Mouse (Mus musculus) liver, embryonic 13.5 days (tissue): Measurements from ENCODE around the gene Gm12830. TPM values are rescaled to one million over a fixed set of nuclear protein-coding genes. Genes with fewer than 3 reads are reported as not detected.
A peak's percentile ranks its signal among the peaks of the same experiment; 100 is the strongest.

Experiments used
- ATAC-seq: fragments of 200-750 bp; cut with Nextera tagmentation; 2 replicates; pipeline ENCODE4 v1.8.0; 2017; ENCODE audit warnings: low read depth, mild to moderate bottlenecking, moderate number of reproducible peaks, moderate library complexity
- DNase-seq: peaks from one replicate; pipeline ENCODE4 v3.0.0; 2022
- H3K27ac ChIP-seq: fragments of 300-500 bp; sonication (generic); 2 replicates; pipeline ENCODE4 v1.5.1; 2015; ENCODE audit warnings: moderate library complexity, mild to moderate bottlenecking, inconsistent platforms
- H3K27me3 ChIP-seq: fragments of 300-500 bp; sonication (generic); 2 replicates; pipeline ENCODE4 v1.6.1; 2015; ENCODE audit warnings: mild to moderate bottlenecking, inconsistent platforms
- H3K36me3 ChIP-seq: fragments of 300-500 bp; sonication (generic); 2 replicates; pipeline ENCODE4 v1.6.1; 2015; ENCODE audit warnings: mild to moderate bottlenecking, inconsistent platforms
- H3K4me1 ChIP-seq: fragments of 300-500 bp; sonication (generic); replicated peaks from 2 replicates; pipeline ENCODE4 v1.6.1; 2015; ENCODE audit warnings: inconsistent platforms
- H3K4me2 ChIP-seq: fragments of 300-500 bp; sonication (generic); 2 replicates; pipeline ENCODE4 v1.6.1; 2015; ENCODE audit warnings: inconsistent platforms, mild to moderate bottlenecking, moderate library complexity
- H3K4me3 ChIP-seq: fragments of 300-500 bp; sonication (generic); replicated peaks from 2 replicates; pipeline ENCODE4 v1.5.1; 2015; ENCODE audit warnings: mild to moderate bottlenecking, inconsistent platforms
- H3K9ac ChIP-seq: fragments of 300-500 bp; sonication (generic); 2 replicates; pipeline ENCODE4 v1.6.1; 2015; ENCODE audit warnings: mild to moderate bottlenecking, inconsistent platforms
- H3K9me3 ChIP-seq: fragments of 300-500 bp; sonication (generic); replicated peaks from 2 replicates; pipeline ENCODE4 v1.6.1; 2016; ENCODE audit warnings: inconsistent platforms
- WGBS: fragments of 180-500 bp; shearing (Covaris S2); methylation state at CpG from one replicate; pipeline ENCODE4 v1.1.7; 2015; ENCODE audit not compliant: insufficient replicate concordance; 5-methylcytosine and 5-hydroxymethylcytosine counted together
- polyA plus RNA-seq: library from polyadenylated mRNA; unstranded; fragments of >200 nt; fragmentation: Nextera tagmentation; extraction: Ambion mirVana; gene quantifications from 2 replicates; pipeline ENCODE4 v1.2.1, GENCODE M21; 2015

Gm12830 gene
- polyA plus RNA-seq, 1 experiment from 2014 or later: not detected

- ATAC-seq: no peak
- DNase-seq: no peak
- Histone ChIP-seq H3K27ac (no peak overlapping the region), H3K9ac (no peak overlapping the region), H3K9me3 (no peaks in the 10 kb centered on the region), H3K4me2 (no peak overlapping the region), H3K4me3 (no peak overlapping the region), H3K4me1 (no peaks in the 10 kb centered on the region), H3K27me3 (peaks cover 47% of the 10 kb centered on the region), H3K36me3 (no peaks in the 10 kb centered on the region)
- 60% methylated on average over 6 of the region's 6 CpGs for WGBS
These were observed 25.2 kb downstream of the Gm12830 start for GRCm38 (mm10) chr4:114846723-114847122.

DNA sequence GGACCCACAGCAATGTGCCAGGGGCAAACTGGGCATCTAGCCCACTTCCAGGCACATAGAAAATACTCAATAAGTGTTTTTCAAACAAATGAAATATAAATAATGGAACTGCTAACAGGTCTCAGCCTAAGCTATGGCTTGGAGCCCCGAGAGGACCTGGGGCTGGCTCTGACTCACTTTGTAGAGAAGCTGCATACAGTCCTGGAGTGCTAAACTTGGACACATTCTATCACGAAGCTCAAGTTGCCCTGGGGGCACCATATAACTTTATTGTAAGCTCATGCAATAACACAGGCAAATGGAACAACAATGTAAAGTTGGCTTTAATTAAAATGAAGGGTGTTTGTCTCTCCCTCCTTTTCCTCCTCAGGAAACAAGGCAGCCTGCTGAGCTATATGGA is 32.4 kb downstream of the Gm12830 start:
- no peak for DNase-seq
- Histone ChIP-seq H3K27ac (no peak overlapping the region), H3K4me2 (no peak overlapping the region), H3K9ac (no peak overlapping the region), H3K9me3 (no peaks in the 10 kb centered on the region), H3K4me3 (no peak overlapping the region), H3K27me3 (0 out of 2 replicates have a peak, but pooled peaks cover 8% of the 10 kb centered on the region), H3K4me1 (no peaks in the 10 kb centered on the region), H3K36me3 (no peaks in the 10 kb centered on the region)
- 44% methylated on average over 2 of the region's 2 CpGs for whole genome bisulfite sequencing
- no peak for ATAC-seq

GRCm38 (mm10) chr4:114858426-114858825 is 36.9 kb downstream of the Gm12830 start:
- DNase-seq: no peak
- no peak overlapping the region for H3K27ac ChIP-seq
- no peak overlapping the region for H3K9ac ChIP-seq
- WGBS: 40% methylated on average over 5 of the region's 5 CpGs
- H3K9me3 ChIP-seq: no peaks in the 10 kb centered on the region
- no peak overlapping the region for H3K4me3 ChIP-seq
- no peaks in the 10 kb centered on the region for H3K36me3 ChIP-seq
- ATAC-seq: no peak
- H3K4me2 ChIP-seq: no peak overlapping the region
- peaks cover 20% of the 10 kb centered on the region for H3K27me3 ChIP-seq
- no peaks in the 10 kb centered on the region for H3K4me1 ChIP-seq

- ATAC-seq (no peak), DNase-seq (no peak)
- Histone ChIP-seq H3K9me3 (no peaks in the 10 kb centered on the region), H3K36me3 (no peaks in the 10 kb centered on the region), H3K4me2 (no peak overlapping the region), H3K4me1 (no peaks in the 10 kb centered on the region), H3K27me3 (peaks cover 46% of the 10 kb centered on the region), H3K9ac (no peak overlapping the region), H3K4me3 (no peak overlapping the region), H3K27ac (no peak overlapping the region)
- WGBS: 62% methylated on average over 5 of the region's 5 CpGs
These were observed 41.6 kb downstream of the Gm12830 start for GRCm38 (mm10) chr4:114863166-114863565.

DNA sequence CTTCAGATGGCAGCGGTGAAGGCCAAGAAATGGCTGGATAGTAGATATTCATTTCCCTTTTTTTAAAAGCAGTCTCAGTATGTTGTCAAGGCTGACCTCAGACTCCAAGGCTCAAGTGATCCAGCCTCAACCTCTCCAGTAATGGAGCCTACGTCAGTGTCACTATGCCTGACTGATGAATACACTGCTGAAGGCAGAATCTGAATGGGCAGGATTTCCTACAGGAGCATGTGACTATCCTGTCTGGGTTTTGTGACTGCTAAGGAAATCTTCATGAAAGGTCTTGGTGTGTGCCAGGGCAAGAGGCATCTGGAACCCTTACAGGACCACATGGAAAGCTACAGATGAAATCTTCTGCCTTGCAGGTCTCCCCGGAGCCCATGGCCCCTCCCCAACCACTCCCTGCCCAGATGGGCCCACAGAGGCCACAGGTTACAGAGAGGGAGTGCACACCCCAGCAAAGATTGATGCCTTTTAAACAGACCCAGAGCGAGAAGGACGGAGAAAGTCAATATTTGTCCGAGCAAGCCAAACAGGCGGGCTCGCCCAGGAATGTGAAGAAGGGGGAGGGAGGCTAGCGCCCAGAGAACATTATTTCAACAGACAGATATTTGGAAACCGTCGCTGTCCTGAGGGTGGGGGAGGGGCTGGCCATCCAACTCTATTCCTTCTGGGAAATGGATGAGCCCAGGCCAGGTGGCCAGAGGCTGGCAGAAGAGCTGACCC is 48.4 kb downstream of the Gm12830 start:
- no peak overlapping the region for H3K4me2 ChIP-seq
- peaks cover 48% of the 10 kb centered on the region for H3K27me3 ChIP-seq
- no peaks in the 10 kb centered on the region; the same call in 1 of the 2 replicates for H3K4me1 ChIP-seq
- no peak overlapping the region for H3K9ac ChIP-seq
- peak; percentile 79 for ATAC-seq
- no peaks in the 10 kb centered on the region for H3K9me3 ChIP-seq
- H3K4me3 ChIP-seq: no peak overlapping the region
- no peaks in the 10 kb centered on the region for H3K36me3 ChIP-seq
- no peak for DNase-seq
- H3K27ac ChIP-seq: no peak overlapping the region
- 47% methylated on average over 11 of the region's 11 CpGs for WGBS

- Histone ChIP-seq H3K36me3 (no peaks in the 10 kb centered on the region), H3K4me2 (no peak overlapping the region), H3K4me3 (no peak overlapping the region), H3K27ac (no peak overlapping the region), H3K27me3 (peaks cover 53% of the 10 kb centered on the region), H3K9me3 (no peaks in the 10 kb centered on the region), H3K9ac (no peak overlapping the region), H3K4me1 (no peaks in the 10 kb centered on the region)
- no peak for ATAC-seq
- DNase-seq: no peak
- 29% methylated on average over 8 of the region's 8 CpGs for WGBS
These were observed 55.0 kb downstream of the Gm12830 start for GRCm38 (mm10) chr4:114876441-114876972.

- no peaks in the 10 kb centered on the region for H3K9me3 ChIP-seq
- H3K36me3 ChIP-seq: no peaks in the 10 kb centered on the region
- ATAC-seq (no peak), DNase-seq (no peak)
- H3K4me2 ChIP-seq: no peak overlapping the region
- H3K9ac ChIP-seq: no peak overlapping the region
- 63% methylated on average over 1 of the region's 1 CpGs for WGBS
- no peak overlapping the region for H3K4me3 ChIP-seq
- no peaks in the 10 kb centered on the region for H3K4me1 ChIP-seq
- H3K27me3 ChIP-seq: peaks cover 19% of the 10 kb centered on the region
- H3K27ac ChIP-seq: no peak overlapping the region
These were observed 60.7 kb downstream of the Gm12830 start for GRCm38 (mm10) chr4:114882232-114882631.

DNA sequence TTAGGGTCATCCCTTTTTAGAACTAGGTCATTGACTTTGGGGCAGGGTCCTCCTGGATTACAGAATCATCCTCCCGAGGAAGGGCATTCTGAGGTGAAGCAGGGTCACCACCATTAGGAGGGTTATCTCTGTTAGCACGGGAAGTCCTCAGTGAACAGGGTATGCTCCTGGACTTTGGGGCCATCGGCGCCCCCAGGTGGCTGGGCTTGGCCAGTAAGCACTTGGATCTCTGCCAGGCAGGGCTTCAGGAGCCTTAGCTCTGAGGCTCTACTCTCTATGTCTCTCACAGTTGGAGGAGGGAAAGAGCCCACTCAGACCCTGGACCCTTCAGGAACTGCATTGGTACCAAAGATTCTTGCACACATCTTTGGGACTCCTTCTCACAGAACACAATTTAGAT is 76.3 kb downstream of the Gm12830 start:
- no peak overlapping the region for H3K9ac ChIP-seq
- no peaks in the 10 kb centered on the region for H3K9me3 ChIP-seq
- H3K27ac ChIP-seq: no peak overlapping the region
- no peak overlapping the region for H3K4me2 ChIP-seq
- H3K4me1 ChIP-seq: no peaks in the 10 kb centered on the region
- no peaks in the 10 kb centered on the region for H3K36me3 ChIP-seq
- DNase-seq: no peak
- WGBS: 16% methylated on average over 4 of the region's 4 CpGs
- ATAC-seq: no peak
- H3K27me3 ChIP-seq: peaks cover 86% of the 10 kb centered on the region
- H3K4me3 ChIP-seq: no peak overlapping the region

DNA sequence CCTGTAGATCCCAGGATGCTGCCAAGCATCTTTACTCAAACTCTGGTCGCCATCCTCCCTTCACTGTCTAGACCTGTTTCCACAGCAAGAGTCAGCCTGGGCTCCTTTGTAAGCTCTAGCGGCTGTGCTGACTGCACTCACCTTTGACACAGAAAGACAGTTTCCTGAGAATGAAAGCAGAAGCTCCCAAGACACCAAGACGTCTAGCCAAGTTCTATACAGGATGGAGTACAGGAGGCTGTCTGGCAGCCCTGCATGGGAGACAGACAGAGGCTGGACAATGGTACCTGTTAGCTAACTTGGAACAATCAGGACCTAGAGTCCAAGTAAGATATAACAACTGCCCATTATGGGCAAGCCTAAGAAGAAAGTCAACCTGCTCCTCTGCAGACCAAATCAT is 78.4 kb downstream of the Gm12830 start:
- 4% methylated on average over 3 of the region's 3 CpGs for WGBS
- H3K9ac ChIP-seq: no peak overlapping the region
- no peak for ATAC-seq
- no peak overlapping the region for H3K27ac ChIP-seq
- no peak overlapping the region for H3K4me3 ChIP-seq
- H3K9me3 ChIP-seq: no peaks in the 10 kb centered on the region
- no peak overlapping the region for H3K4me2 ChIP-seq
- H3K27me3 ChIP-seq: peaks cover 97% of the 10 kb centered on the region
- DNase-seq: no peak
- H3K36me3 ChIP-seq: no peaks in the 10 kb centered on the region
- H3K4me1 ChIP-seq: no peaks in the 10 kb centered on the region

- peaks cover 99% of the 10 kb centered on the region for H3K27me3 ChIP-seq
- DNase-seq: no peak
These were observed 79.5 kb downstream of the Gm12830 start for GRCm38 (mm10) chr4:114900866-114901642.

DNA sequence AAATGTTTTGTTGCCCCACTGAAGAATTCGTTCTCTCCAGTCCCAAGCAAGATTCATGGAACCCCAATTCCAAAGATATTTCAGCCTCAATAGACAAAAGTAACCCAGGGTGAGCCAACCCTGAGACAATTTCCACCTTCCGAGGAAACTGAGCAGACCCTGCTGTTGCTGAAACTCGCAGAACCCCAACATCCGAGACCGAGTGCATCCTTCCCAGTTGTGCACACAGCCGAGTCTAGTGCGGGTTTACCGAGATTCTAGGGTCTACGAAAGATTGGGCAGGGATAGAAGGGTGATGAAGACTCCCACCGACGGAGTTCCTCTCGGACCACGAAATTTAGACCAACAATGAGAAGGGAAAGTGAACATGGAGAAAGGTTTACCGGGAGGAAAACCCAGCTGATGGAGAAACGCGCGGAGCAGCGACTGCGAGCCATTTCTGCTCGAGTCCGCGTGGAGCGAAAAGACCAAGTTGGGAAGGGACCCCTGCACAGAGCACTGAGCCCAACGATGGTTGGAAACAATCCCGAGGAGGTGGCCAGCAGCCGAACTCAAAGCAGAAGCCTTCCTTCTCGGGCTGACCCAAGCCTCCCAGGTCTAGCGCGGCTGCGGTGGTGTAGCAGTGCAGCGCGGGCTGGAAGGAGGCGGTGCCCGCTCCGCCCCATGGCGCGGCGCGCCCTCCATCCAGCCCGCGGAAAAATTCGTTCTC is 80.3 kb downstream of the Gm12830 start:
- H3K36me3 ChIP-seq: no peaks in the 10 kb centered on the region
- 1% methylated on average over 42 of the region's 42 CpGs for WGBS
- H3K9me3 ChIP-seq: no peaks in the 10 kb centered on the region
- H3K4me1 ChIP-seq: no peaks in the 10 kb centered on the region
- no peak overlapping the region for H3K9ac ChIP-seq
- H3K27ac ChIP-seq: no peak overlapping the region
- H3K27me3 ChIP-seq: peaks cover 99% of the 10 kb centered on the region
- H3K4me2 ChIP-seq: 0 out of 2 replicates have a peak overlapping the region, but pooled peaks have one; percentile 14
- DNase-seq (no peak), ATAC-seq (no peak)
- H3K4me3 ChIP-seq: no peak overlapping the region

More at GRCm38 (mm10) chr4:114900866-114901642, 79.5 kb downstream of the Gm12830 start:
- Histone ChIP-seq H3K9ac (no peak overlapping the region), H3K4me1 (no peaks in the 10 kb centered on the region), H3K36me3 (no peaks in the 10 kb centered on the region), H3K9me3 (no peaks in the 10 kb centered on the region), H3K27ac (no peak overlapping the region), H3K4me3 (no peak overlapping the region), H3K4me2 (no peak overlapping the region)
- WGBS: 5% methylated on average over 33 of the region's 33 CpGs
- ATAC-seq: no peak
